Mouse (Mus musculus) cerebellum, adult (tissue): ENCODE measurements around the gene Ckb.
"Not testable (repeated sequence)": the region's sequence is repeated elsewhere in the genome, so short reads cannot be mapped to it uniquely, and the experiment has no call there.

Experiments
- ATAC-seq: cut with Nextera tagmentation; 2 replicates; pipeline ENCODE4 v1.9.2; 2017; ENCODE audit warnings: mild to moderate bottlenecking, moderate library complexity, mixed read lengths; ENCODE audit not compliant: insufficient number of reproducible peaks, low FRiP score, low TSS enrichment

Gene Ckb

DNA sequence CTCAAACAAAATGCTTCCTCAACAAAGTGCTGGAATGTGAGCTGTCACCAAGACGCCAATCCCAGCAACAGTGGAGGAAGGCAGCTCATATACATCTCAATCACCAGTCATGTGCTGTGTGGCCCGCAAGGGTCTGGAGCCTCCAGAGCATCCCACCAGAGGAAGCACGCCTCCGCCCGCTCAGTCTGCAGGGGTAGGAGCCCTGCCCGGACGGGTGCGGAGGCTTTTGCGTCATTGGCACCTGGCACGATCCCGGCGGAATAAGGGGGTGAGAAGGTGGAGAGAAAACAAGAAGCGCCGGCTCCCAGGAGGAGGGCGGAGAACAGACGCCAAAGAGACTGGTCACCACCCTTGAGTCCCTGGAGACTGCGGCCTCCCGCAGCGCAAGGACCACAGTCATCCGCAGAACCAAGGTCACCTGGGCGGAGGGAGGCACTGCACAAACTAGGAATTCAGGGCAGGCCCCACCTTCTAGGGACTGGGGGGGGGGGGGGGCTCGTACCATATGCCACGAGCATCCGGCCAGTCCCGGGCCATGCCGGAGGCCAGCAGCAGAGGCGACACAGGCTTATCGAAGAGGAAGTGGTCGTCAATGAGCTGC, 1.7 kb downstream of the Ckb start:
- peak; percentile 37; the same call in 1 of the 2 replicates for ATAC-seq

DNA sequence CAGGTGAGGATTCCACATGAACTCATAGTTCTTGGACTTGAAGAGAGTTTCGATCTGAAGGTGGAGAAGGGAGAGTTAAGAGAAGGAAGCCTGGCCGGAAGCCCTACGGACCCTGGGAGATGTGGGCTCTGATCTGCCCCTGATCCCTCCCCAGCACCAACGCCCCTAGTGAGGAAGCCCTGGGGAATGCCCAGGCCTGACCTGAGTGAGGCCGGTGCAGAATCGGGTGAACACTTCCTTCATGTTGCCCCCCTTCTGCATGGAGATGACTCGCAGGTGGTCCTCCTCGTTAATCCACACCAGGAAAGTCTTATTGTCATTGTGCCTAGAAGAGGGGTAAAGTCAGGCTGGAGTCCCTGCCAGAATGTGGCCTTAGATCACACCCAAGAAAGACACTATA, 2.2 kb downstream of the Ckb start:
- ATAC-seq: no peak

DNA sequence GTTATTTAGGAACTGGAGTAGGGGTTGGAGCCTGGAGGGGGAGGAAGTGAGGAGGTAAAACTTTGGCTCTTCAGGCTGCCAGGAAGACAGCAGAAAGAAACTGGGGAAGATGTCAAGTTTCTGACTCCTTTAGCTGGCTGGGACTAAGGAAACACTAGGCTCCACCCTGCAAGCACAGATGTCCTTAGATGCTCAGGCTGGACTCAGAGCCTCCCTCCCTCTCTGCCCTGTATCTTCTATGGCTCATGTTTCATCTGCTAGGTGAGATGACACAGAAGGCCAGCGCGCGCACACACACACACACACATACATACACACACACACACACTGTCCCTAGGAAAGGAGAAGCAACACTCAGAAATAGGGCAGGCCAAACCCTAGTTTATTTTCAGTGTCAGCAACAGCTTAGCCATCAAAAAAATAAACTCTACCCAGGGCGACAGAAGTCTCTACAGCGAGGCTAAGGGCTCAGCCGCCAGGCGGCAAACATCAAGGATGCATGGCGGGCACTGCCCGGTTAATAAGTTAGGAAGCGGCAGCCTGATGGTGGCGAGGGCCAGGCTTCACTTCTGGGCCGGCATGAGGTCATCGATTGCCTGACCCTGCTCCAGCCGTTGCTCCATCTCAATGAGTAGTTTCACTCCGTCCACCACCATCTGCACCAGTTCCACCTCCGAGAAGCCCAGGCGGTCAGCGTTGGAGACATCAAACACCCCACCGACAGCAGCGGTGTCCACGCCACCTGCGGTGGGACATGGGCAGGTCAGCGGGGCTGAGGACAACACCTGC, 2.9 kb downstream of the Ckb start:
- ATAC-seq: no peak

DNA sequence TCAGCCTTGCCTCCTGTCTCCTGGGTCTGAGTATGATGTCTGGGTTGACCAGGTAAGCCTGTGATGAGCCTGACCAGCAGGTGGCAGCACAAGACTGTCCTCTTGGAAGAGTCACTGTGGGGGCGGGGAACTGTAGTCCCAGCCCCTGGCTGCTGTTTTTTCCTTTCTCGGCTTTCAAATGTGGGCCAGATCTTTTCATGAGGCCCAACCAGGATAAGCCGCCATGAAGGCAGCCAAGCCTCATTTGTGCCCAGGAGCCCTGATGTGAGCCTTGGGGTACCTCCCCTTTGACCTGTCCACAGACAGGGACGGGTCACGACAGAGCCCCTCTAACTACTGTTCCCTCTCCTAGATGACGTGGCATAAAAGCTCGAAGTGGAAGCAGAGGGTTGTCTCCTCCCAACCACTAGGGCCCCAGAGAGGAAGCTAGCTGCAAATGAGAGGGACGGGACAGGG, 3.7 kb downstream of the Ckb start:
- ATAC-seq: peak; percentile 42

- no peak for ATAC-seq
These were observed 4.7 kb downstream of the Ckb start for GRCm38 (mm10) chr12:111667421-111667820.

DNA sequence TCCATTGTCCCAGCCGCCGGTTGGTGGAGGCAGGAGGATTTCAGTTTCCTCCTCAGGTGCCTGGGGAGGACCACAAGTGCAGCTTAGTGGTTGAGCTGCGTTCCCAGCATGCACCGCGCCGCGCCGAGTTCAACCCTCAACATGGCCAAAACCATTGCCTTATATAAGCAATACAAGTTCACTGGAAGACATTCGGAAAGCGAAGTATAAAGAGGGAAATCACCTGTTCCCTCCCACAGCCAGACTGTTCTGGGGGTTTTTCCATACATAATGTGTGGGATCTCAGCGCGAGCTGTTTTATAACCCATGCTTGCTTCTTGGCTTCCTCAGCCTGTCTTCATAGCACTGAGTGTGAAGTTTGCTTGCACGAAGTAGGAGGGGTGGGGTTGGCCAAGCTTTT, 5.8 kb downstream of the Ckb start:
- ATAC-seq: no peak

DNA sequence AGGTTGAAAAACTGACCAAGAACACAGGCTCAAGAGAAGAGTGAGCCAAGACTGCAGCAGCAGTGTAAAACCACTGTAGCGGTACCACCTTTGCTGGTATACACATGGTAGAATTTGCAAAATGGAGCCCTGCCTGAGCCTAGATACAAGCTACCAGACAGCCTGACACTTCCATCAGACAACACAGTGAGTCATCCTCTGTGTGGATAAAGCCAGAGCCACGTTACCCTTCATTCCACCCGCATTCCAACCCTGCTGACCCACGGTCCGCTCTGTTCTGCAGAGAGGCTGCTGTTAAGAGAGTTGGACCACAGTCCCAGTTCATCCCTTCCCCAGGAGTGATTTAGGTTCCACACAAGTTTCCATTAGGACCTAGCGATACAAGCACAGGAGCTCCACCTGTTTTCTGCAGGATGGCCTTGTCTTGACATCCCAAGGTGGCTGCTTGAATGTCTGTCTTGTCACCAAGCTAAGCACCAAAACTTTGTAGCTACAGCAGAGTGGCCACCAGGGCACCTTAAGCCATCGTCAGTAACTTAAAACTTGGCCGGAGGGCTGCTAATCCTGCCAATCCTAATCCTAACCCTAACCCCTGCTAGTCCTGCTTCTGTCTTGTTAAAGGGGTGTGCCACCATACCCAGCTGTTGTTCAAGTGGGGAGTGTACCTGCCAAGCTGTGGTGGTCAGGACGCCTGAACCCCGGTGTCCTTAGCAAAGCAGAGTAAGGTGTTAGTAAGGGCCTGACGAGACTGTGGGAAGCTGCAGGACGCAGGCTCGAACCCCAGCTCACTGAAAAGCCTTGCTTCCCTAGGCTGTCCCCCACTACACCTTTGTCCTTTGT, 6.9 kb downstream of the Ckb start:
- ATAC-seq: no peak

GRCm38 (mm10) chr12:111664144-111664634, 7.9 kb downstream of the Ckb start:
- no peak for ATAC-seq

DNA sequence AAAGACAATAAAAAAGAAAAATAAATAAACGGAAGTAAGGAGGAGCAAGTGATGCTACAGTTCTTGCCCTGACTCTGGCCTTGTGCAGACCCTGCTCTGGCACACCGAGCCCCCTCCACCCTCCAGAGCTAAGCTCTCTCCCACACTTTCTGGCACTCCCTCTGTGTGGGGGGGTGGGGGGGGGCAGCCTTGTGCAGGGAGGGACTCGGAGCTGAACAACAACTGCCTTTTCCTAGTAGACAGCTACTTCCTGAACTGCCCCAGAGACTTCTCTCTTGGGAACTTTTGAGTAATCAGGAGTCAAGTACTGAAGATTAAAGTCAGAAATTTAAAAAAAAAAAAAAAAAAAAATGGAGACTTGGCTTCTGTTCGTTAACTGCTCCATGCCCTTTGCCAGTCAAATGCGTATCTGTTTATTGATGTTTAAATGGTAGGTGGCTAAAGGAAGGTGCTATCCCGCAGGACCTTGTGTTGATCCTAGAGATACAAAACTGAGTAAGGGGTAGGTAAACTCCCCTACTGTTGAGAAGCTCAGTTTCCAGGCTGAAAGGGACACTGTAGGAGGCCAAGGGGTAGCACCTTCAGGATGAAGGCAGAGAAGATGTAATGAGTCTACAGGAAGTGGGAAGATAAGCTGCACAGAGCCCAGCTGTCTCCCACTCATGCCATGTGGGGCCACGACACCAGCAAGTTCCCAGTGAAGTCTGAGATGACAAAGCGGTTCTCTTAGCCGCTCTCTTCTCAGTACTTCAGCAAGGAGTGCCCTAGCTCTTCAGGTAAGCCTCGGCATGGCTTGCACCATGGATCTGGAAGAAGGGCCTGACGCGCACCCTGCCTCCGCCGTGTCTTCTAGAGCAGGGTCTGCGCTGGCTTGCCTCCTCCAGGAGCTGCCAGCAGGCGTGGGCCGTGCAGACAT, 8.7 kb downstream of the Ckb start:
- no peak for ATAC-seq

GRCm38 (mm10) chr12:111661554-111661953, 10.6 kb downstream of the Ckb start:
- not testable (repeated sequence) for ATAC-seq

DNA sequence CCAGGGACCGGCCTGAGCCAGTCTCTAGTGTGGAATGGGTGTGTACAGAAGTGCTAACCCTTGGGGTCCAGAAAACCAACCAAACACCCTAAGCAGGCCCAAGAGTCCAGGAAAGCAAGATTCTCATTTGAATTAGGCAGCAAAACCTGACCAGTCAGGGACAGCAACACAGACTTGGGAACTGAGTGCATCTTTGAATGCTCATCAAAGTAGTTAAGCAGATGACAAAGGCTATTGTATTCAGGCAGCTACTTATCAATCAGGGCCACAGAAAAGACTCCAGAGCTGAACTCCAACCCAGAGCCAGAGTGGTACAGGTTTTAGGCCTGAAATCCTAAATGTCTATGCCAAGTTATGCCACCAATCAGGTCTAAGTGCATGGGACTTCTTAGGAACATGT, 11.5 kb downstream of the Ckb start:
- no peak for ATAC-seq

DNA sequence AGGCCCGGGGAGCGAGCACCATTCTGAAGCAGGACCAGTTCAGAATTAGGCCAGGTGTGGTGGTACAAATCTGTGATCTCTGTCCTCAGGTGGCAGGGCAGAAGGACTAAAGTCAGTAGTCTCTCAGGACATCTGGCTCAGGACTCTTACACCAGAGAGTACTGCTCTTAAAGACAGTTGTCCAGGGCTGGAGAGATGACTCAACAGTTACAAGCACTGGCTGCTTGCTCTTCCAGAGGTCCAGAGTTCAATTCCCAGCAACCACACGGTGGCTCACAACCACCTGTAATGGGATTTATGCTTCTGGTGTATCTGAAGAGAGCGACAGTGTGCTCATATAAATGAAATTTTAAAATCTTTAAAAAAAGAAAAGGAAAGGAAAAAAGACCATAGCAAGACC, 12.8 kb downstream of the Ckb start:
- ATAC-seq: no peak

DNA sequence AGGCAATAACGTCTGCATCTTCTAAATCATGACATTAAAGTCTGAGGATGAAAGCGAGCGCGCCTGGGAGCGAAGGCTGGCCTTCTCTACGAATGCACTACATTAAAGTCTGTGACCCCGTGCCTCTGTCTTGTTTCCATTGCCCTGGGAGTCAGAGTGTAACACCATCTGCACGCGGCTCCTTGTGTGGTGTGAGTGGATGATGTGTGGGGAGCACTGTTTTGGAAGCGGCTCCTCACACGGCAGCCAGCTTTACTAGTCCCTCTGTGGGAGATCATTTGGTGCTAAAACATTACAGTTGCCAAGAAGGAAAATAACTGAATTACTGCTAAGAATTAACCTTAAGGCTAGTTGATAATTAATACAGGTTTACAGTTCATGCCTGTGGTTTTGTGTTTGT, 16.4 kb downstream of the Ckb start:
- no peak for ATAC-seq

DNA sequence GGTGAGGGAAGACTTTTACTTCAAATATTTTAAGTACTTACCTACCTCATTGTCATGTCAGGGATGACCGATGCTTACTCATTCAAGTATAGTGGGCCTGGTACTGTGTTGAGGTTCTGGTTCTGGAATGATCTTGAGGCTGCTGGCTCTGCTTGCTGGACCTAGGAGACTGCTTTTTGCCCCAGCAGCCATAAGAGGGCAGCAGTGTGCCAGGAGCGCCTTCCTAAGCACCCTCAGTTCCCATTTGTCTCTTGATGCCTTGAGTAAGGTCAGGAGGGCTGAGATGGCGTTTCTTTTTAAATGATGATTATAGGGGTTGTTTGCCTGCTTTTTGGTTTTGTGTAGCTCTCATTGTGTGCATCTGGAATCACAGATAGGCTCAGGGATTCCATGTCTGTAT, 18.7 kb downstream of the Ckb start:
- peak; percentile 46; the same call in 1 of the 2 replicates for ATAC-seq

DNA sequence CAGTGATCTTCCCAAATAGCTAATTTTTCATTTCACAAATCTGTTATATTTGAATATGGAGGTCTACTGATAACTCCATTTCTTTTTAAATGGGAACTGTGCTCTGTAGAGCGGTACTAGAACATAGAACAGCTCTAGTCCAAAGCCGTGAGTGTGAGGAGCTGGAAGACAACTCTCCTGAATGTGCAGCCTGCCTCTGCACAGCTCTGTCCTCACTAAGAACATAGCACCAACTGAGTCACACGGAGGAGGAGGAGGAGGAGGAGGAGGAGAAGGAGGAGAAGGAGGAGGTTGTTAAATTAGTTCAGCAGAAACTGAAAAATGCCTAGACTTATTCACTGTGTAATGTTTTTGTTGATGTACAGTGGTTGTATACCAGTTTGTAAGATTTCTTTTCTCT, 19.2 kb downstream of the Ckb start:
- no peak for ATAC-seq

DNA sequence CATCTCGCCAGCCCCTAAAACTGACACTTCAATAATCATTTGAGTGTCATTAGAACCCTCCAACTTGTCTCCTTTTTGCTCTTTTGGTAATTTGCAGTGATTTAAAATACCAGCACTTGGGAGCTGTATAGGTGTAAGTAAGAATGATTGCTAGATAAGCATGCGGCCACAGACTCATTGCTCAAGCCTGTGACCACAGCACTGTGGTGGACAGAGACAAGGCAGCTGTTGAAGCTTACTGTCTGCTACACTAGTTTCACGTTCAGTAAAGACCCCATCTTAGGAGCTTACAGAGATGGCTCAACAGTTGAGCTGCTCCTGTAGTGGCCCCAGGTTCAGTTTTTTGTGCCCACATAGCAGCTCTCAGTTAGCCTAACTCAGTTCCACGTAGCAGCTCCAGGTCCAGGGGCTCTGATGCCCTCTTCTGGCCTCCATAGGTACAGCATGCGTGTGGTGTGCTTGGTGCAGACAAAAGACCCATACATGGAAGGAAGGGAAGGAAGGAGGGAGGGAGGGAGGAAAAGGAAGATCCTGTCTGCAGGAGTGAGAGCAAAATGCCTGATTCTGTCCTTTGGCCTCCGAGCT, 24.0 kb downstream of the Ckb start:
- peak; percentile 68; the same call in 1 of the 2 replicates for ATAC-seq
